Mouse (Mus musculus): ENCODE data around the gene Rpl28. TPM values are rescaled to one million over a fixed set of nuclear protein-coding genes. Genes with fewer than 3 reads are reported as not detected.

Rpl28 gene
- polyA plus RNA-seq, 1 experiment from 2014 or later = 345 TPM

GRCm38 (mm10) chr7:4821690-4822089 is 29.0 kb downstream of the Rpl28 start:
- H3K4me1 ChIP-seq (ENCODE audit: control insufficient read depth, insufficient read depth, low read length) = 0 out of 2 replicates have a peak, but pooled peaks cover 4% of the 10 kb centered on the region
- no peaks in the 10 kb centered on the region for H3K9me3 ChIP-seq (ENCODE audit: control insufficient read depth, low read length)
- no peak for ATAC-seq
- no peaks in the 10 kb centered on the region for H3K36me3 ChIP-seq (ENCODE audit: control insufficient read depth, insufficient read depth, low read length)
- no peak overlapping the region for H3K4me3 ChIP-seq (ENCODE audit: low read length)
- WGBS = 81% methylated on average over 4 of the region's 4 CpGs
- no peak overlapping the region for H3K4me2 ChIP-seq (ENCODE audit: low read depth, low read length)
- H3K27me3 ChIP-seq (replicated peaks; ENCODE audit: control insufficient read depth, insufficient read depth, low read length) = no peaks in the 10 kb centered on the region
- H3K9ac ChIP-seq (ENCODE audit: low read depth, low read length) = no peak overlapping the region
- H3K27ac ChIP-seq (ENCODE audit: low read length) = no peak overlapping the region

GRCm38 (mm10) chr7:4822162-4822907 is 29.7 kb downstream of the Rpl28 start:
- no peak overlapping the region for H3K4me3 ChIP-seq (ENCODE audit: low read length)
- 0 out of 2 replicates have a peak, but pooled peaks cover 4% of the 10 kb centered on the region for H3K4me1 ChIP-seq (ENCODE audit: control insufficient read depth, insufficient read depth, low read length)
- no peaks in the 10 kb centered on the region for H3K27me3 ChIP-seq (replicated peaks; ENCODE audit: control insufficient read depth, insufficient read depth, low read length)
- WGBS = 57% methylated on average over 6 of the region's 6 CpGs
- H3K9ac ChIP-seq (ENCODE audit: low read depth, low read length) = no peak overlapping the region
- H3K4me2 ChIP-seq (ENCODE audit: low read depth, low read length) = no peak overlapping the region
- H3K27ac ChIP-seq (ENCODE audit: low read length) = no peak overlapping the region
- no peak for ATAC-seq
- no peaks in the 10 kb centered on the region for H3K9me3 ChIP-seq (ENCODE audit: control insufficient read depth, low read length)
- H3K36me3 ChIP-seq (ENCODE audit: control insufficient read depth, insufficient read depth, low read length) = no peaks in the 10 kb centered on the region

GRCm38 (mm10) chr7:4825365-4825764 is 32.7 kb downstream of the Rpl28 start:
- no peak for ATAC-seq
- peaks cover 3% of the 10 kb centered on the region; the same call in 1 of the 2 replicates for H3K27me3 ChIP-seq (replicated peaks; ENCODE audit: control insufficient read depth, insufficient read depth, low read length)
- H3K4me3 ChIP-seq (ENCODE audit: low read length) = no peak overlapping the region
- no peaks in the 10 kb centered on the region for H3K36me3 ChIP-seq (ENCODE audit: control insufficient read depth, insufficient read depth, low read length)
- no peaks in the 10 kb centered on the region for H3K9me3 ChIP-seq (ENCODE audit: control insufficient read depth, low read length)
- no peaks in the 10 kb centered on the region for H3K4me1 ChIP-seq (ENCODE audit: control insufficient read depth, insufficient read depth, low read length)
- no peak overlapping the region for H3K27ac ChIP-seq (ENCODE audit: low read length)
- H3K9ac ChIP-seq (ENCODE audit: low read depth, low read length) = no peak overlapping the region
- no peak overlapping the region for H3K4me2 ChIP-seq (ENCODE audit: low read depth, low read length)
- 45% methylated on average over 4 of the region's 4 CpGs for WGBS

DNA sequence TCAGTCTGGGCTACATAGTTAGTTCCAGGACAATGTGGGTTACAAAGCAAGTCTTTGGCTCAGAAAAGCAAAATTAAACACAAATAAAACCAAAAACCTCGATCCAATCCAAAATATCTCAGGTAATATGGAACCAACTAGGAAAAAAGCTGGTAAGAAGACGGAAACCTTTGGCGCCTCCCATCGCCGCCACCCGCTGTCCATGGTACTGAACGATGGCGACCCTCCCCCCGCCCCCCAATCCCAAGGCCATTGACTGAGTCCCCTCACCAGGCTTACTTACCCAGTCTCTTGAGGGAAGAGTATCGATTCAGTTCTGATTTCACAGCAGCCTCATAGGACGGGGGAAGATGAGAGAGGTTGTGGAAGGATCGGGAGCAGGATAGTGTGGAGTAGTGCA is 37.8 kb downstream of the Rpl28 start:
- Histone ChIP-seq H3K4me3 (ENCODE audit: low read length) (no peak overlapping the region), H3K36me3 (ENCODE audit: control insufficient read depth, insufficient read depth, low read length) (no peaks in the 10 kb centered on the region), H3K4me1 (ENCODE audit: control insufficient read depth, insufficient read depth, low read length) (no peaks in the 10 kb centered on the region), H3K27me3 (replicated peaks; ENCODE audit: control insufficient read depth, insufficient read depth, low read length) (peaks cover 34% of the 10 kb centered on the region), H3K9me3 (ENCODE audit: control insufficient read depth, low read length) (no peaks in the 10 kb centered on the region), H3K9ac (ENCODE audit: low read depth, low read length) (no peak overlapping the region), H3K4me2 (ENCODE audit: low read depth, low read length) (no peak overlapping the region), H3K27ac (ENCODE audit: low read length) (no peak overlapping the region)
- no peak for ATAC-seq
- WGBS = 3% methylated on average over 12 of the region's 12 CpGs

DNA sequence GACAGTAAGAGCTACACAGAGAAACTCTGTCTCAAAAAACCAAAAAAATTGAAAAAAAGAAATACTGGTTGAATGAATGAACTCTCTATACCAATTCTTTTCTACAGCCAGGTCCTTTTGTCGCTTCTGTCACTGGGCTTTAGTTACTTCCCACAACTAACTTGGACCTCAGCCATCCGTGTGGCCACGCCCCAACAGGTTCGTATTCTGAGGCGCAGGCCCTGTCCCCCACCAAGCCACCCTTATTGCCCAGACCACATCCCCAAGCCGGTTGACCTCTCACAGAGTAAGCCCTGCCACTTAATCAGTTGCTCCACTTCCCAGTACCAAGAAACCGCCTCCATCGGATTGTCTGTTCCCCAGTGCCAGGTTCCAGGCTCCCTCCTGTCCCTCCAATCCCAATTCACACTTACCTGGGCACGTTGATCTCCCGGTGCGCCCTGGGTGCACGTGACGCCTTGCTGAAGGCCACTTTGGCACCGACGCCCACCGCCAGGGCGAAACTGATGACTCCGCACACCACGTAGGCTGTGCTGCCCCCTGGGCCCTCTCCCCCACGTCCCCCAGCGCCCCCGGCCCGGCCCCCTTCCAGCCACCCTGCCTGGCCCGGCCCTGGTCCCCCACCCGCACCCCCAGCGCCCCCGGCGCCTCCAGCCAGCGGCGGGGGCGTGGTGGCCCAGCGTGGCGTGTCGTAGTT is 43.1 kb downstream of the Rpl28 start:
- Histone ChIP-seq H3K4me1 (ENCODE audit: control insufficient read depth, insufficient read depth, low read length) (peaks cover 8% of the 10 kb centered on the region; the same call in 1 of the 2 replicates), H3K27ac (ENCODE audit: low read length) (no peak overlapping the region), H3K27me3 (replicated peaks; ENCODE audit: control insufficient read depth, insufficient read depth, low read length) (peaks cover 50% of the 10 kb centered on the region), H3K9me3 (ENCODE audit: control insufficient read depth, low read length) (no peaks in the 10 kb centered on the region), H3K4me3 (ENCODE audit: low read length) (peak overlapping the region; percentile 52), H3K4me2 (ENCODE audit: low read depth, low read length) (peak overlapping the region; percentile 92), H3K36me3 (ENCODE audit: control insufficient read depth, insufficient read depth, low read length) (no peaks in the 10 kb centered on the region), H3K9ac (ENCODE audit: low read depth, low read length) (peak overlapping the region; percentile 61)
- ATAC-seq = peak; percentile 50
- 5% methylated on average over 34 of the region's 34 CpGs for WGBS

DNA sequence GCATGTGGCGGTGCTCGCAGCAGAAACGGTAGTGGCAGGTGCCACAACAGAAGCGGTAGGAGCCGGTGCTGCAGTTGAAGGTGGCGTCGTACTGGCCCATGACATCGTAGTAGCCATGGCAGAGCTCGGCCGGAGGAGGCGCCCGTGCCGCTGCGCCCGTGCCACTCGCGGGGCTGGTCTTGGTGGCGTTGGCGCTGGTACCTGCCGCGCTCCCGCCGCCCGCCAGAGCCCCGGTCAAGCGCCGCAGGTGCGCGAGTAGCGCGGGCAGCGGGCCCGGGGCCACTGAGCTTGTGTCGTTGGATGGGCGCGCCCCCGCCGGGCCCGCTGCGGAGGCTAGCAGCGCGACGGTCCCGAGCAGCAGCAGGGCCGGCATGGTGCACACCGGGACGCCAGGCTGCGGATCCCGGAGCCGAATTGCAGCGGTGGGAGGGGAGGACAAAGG is 43.7 kb downstream of the Rpl28 start:
- Histone ChIP-seq H3K27ac (ENCODE audit: low read length) (no peak overlapping the region), H3K27me3 (replicated peaks; ENCODE audit: control insufficient read depth, insufficient read depth, low read length) (peaks cover 45% of the 10 kb centered on the region)
- under 1% methylated on average over 50 of the region's 51 CpGs for WGBS

GRCm38 (mm10) chr7:4837639-4838038 is 45.0 kb downstream of the Rpl28 start:
- H3K4me2 ChIP-seq (ENCODE audit: low read depth, low read length) = no peak overlapping the region
- no peaks in the 10 kb centered on the region for H3K9me3 ChIP-seq (ENCODE audit: control insufficient read depth, low read length)
- peaks cover 11% of the 10 kb centered on the region for H3K4me1 ChIP-seq (ENCODE audit: control insufficient read depth, insufficient read depth, low read length)
- H3K9ac ChIP-seq (ENCODE audit: low read depth, low read length) = no peak overlapping the region
- no peak overlapping the region for H3K27ac ChIP-seq (ENCODE audit: low read length)
- 16% methylated on average over 1 of the region's 1 CpGs for WGBS
- H3K27me3 ChIP-seq (replicated peaks; ENCODE audit: control insufficient read depth, insufficient read depth, low read length) = peaks cover 49% of the 10 kb centered on the region
- no peak for ATAC-seq
- no peak overlapping the region for H3K4me3 ChIP-seq (ENCODE audit: low read length)
- no peaks in the 10 kb centered on the region for H3K36me3 ChIP-seq (ENCODE audit: control insufficient read depth, insufficient read depth, low read length)

More for the DNA sequence above, 43.7 kb downstream of the Rpl28 start:
- Histone ChIP-seq H3K4me1 (ENCODE audit: control insufficient read depth, insufficient read depth, low read length) (peaks cover 8% of the 10 kb centered on the region; the same call in 1 of the 2 replicates), H3K9me3 (ENCODE audit: control insufficient read depth, low read length) (no peaks in the 10 kb centered on the region), H3K4me3 (ENCODE audit: low read length) (peak overlapping the region; percentile 52), H3K9ac (ENCODE audit: low read depth, low read length) (peak overlapping the region; percentile 61), H3K36me3 (ENCODE audit: control insufficient read depth, insufficient read depth, low read length) (no peaks in the 10 kb centered on the region), H3K4me2 (ENCODE audit: low read depth, low read length) (peak overlapping the region; percentile 92)
- ATAC-seq = peak; percentile 92

GRCm38 (mm10) chr7:4842077-4842476 is 49.4 kb downstream of the Rpl28 start:
- Histone ChIP-seq H3K27ac (ENCODE audit: low read length) (no peak overlapping the region), H3K9ac (ENCODE audit: low read depth, low read length) (no peak overlapping the region), H3K4me1 (ENCODE audit: control insufficient read depth, insufficient read depth, low read length) (peaks cover 19% of the 10 kb centered on the region), H3K4me2 (ENCODE audit: low read depth, low read length) (no peak overlapping the region), H3K27me3 (replicated peaks; ENCODE audit: control insufficient read depth, insufficient read depth, low read length) (peaks cover 46% of the 10 kb centered on the region), H3K36me3 (ENCODE audit: control insufficient read depth, insufficient read depth, low read length) (no peaks in the 10 kb centered on the region), H3K9me3 (ENCODE audit: control insufficient read depth, low read length) (no peaks in the 10 kb centered on the region), H3K4me3 (ENCODE audit: low read length) (no peak overlapping the region)
- no peak for ATAC-seq
- WGBS = 41% methylated on average over 5 of the region's 5 CpGs

GRCm38 (mm10) chr7:4842634-4843131 is 50.0 kb downstream of the Rpl28 start:
- peak overlapping the region; percentile 24 for H3K4me2 ChIP-seq (ENCODE audit: low read depth, low read length)
- 1% methylated on average over 16 of the region's 16 CpGs for WGBS
- H3K4me3 ChIP-seq (ENCODE audit: low read length) = peak overlapping the region; percentile 14; the same call in 1 of the 2 replicates
- no peak overlapping the region for H3K27ac ChIP-seq (ENCODE audit: low read length)
- H3K4me1 ChIP-seq (ENCODE audit: control insufficient read depth, insufficient read depth, low read length) = peaks cover 19% of the 10 kb centered on the region
- no peaks in the 10 kb centered on the region for H3K9me3 ChIP-seq (ENCODE audit: control insufficient read depth, low read length)
- H3K36me3 ChIP-seq (ENCODE audit: control insufficient read depth, insufficient read depth, low read length) = no peaks in the 10 kb centered on the region
- H3K9ac ChIP-seq (ENCODE audit: low read depth, low read length) = peak overlapping the region; percentile 21; the same call in 1 of the 2 replicates
- peaks cover 41% of the 10 kb centered on the region for H3K27me3 ChIP-seq (replicated peaks; ENCODE audit: control insufficient read depth, insufficient read depth, low read length)
- ATAC-seq = peak; percentile 71

Measured in intestine, embryonic 16.5 days (tissue).